Comparison of ENCODE assay signal across 8 mouse cellular contexts in the genomic region with DNA sequence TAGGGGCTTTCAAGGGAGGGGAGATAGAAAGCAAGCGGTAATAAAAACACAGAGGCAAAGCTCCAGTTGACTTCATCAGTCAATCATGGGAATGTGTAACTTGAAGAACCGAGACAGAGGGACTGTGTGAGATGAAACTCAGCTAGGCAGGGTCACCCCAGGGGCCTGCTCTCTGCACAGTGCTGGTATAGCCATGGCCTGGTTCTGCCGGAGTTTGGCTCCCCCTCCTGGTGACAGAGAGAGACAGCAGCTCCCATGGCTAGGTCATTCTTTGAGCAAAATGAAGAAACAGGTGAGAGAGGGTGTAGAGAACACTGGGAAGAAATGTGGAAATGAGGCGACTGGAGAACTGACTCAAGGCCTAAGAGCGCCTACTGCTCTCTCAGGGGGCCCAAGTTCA. TPM values are rescaled to one million over a fixed set of nuclear protein-coding genes. Genes with fewer than 3 reads are reported as not detected.
DNase-seq lines count a peak whose midpoint lies in the region; ATAC-seq and TF ChIP-seq lines count a peak whose summit lies in the region.

No protein-coding gene starts in this region.

- H3K9me3 ChIP-seq in E14TG2a.4 (ENCODE audit: low read length), result peaks cover 18% of the 10 kb centered on the region
- H3K9me3 ChIP-seq in heart, embryonic 12.5 days (replicated peaks), result no peaks in the 10 kb centered on the region; the same call in 1 of the 2 replicates

- H3K9ac ChIP-seq in heart, embryonic 12.5 days, result no peak overlapping the region

- no peak overlapping the region for H3K27ac ChIP-seq in heart, embryonic 12.5 days (ENCODE audit: poor library complexity, severe bottlenecking)

- DNase-seq in embryo, embryonic 11 days, result peak; percentile 60
- DNase-seq in kidney, postnatal 10 days, result peak; percentile 79
- DNase-seq in lung, postnatal 10 days, result peak; percentile 78
- peak; percentile 64 for DNase-seq in ovary, postnatal 14 days (ENCODE audit: low spot score)
- no peak for DNase-seq in yolk sac, embryonic 10.5 days (ENCODE audit: low spot score)

- H3K27me3 ChIP-seq in E14TG2a.4 (ENCODE audit: insufficient read depth, low read length), result peaks cover 23% of the 10 kb centered on the region
- peaks cover 13% of the 10 kb centered on the region for H3K27me3 ChIP-seq in heart, embryonic 12.5 days (replicated peaks)

- peaks cover 12% of the 10 kb centered on the region for H3K4me1 ChIP-seq in E14TG2a.4 (replicated peaks; ENCODE audit: low read depth, low read length)
- H3K4me1 ChIP-seq in heart, embryonic 12.5 days (replicated peaks), result no peaks in the 10 kb centered on the region

- H3K4me2 ChIP-seq in heart, embryonic 12.5 days, result no peak overlapping the region

- no peak overlapping the region for H3K4me3 ChIP-seq in E14TG2a.4 (replicated peaks; ENCODE audit: low read length)
- H3K4me3 ChIP-seq in heart, embryonic 12.5 days, result no peak overlapping the region

- peak; percentile 82 for ATAC-seq in activated CD4-positive, CD25-positive, alpha-beta regulatory T cell, adult 4 months
- peak; percentile 55; the same call in 1 of the 2 replicates for ATAC-seq in heart, embryonic 12.5 days (ENCODE audit: insufficient number of reproducible peaks, low FRiP score)

- TF ChIP-seq CTCF in E14TG2a.4 (conservative IDR thresholded peaks at IDR 0.05; ENCODE audit: low read length), result peak; percentile 98

- 18% methylated on average over 5 of the region's 5 CpGs for WGBS in heart, embryonic 12.5 days

- peaks cover 13% of the 10 kb centered on the region for H3K36me3 ChIP-seq in E14TG2a.4 (ENCODE audit: insufficient read depth, low read length)
- H3K36me3 ChIP-seq in heart, embryonic 12.5 days, result peaks cover 16% of the 10 kb centered on the region

RNA-seq across cellular contexts. Expression of gene Galp, which starts 2.8 kb away (rescaled TPM):
- polyA plus RNA-seq in activated CD4-positive, CD25-positive, alpha-beta regulatory T cell, adult 4 months (2017; shearing (Covaris generic)), result not detected
- not detected in 2 replicates for polyA plus RNA-seq in heart, embryonic 12.5 days (2016; fragmentation: Nextera tagmentation; extraction: Ambion mirVana)

RNA-seq across cellular contexts. Expression of gene Zfp444, which starts 22.1 kb away (rescaled TPM):
- polyA plus RNA-seq in activated CD4-positive, CD25-positive, alpha-beta regulatory T cell, adult 4 months (2017; shearing (Covaris generic)), result 1 to 10 TPM; 9.2 to 9.6 TPM
- polyA plus RNA-seq in heart, embryonic 12.5 days (2016; fragmentation: Nextera tagmentation; extraction: Ambion mirVana), result 30.2 and 31.3 TPM in 2 replicates

RNA-seq across cellular contexts. Expression of gene Zscan5b, which starts 27.9 kb away (rescaled TPM):
- polyA plus RNA-seq in activated CD4-positive, CD25-positive, alpha-beta regulatory T cell, adult 4 months (2017; shearing (Covaris generic)), result not detected
- polyA plus RNA-seq in heart, embryonic 12.5 days (2016; fragmentation: Nextera tagmentation; extraction: Ambion mirVana), result not detected in 2 replicates

RNA-seq across cellular contexts. Expression of gene Zfp787, which starts 38.3 kb away (rescaled TPM):
- 1 to 10 TPM; 4.9 to 9.3 TPM for polyA plus RNA-seq in activated CD4-positive, CD25-positive, alpha-beta regulatory T cell, adult 4 months (2017; shearing (Covaris generic))
- 26.0 and 27.7 TPM in 2 replicates for polyA plus RNA-seq in heart, embryonic 12.5 days (2016; fragmentation: Nextera tagmentation; extraction: Ambion mirVana)

RNA-seq across cellular contexts. Expression of gene Epp13, which starts 58.4 kb away (rescaled TPM):
- not detected for polyA plus RNA-seq in activated CD4-positive, CD25-positive, alpha-beta regulatory T cell, adult 4 months (2017; shearing (Covaris generic))
- not detected in 2 replicates for polyA plus RNA-seq in heart, embryonic 12.5 days (2016; fragmentation: Nextera tagmentation; extraction: Ambion mirVana)
